Mouse (Mus musculus): ENCODE results near the gene Igll1. TPM values are rescaled to one million over a fixed set of nuclear protein-coding genes. Genes with fewer than 3 reads are reported as not detected.

The Igll1 gene
- polyA plus RNA-seq, 1 experiment from 2014 or later: not detected

- Histone ChIP-seq H3K27ac (ENCODE audit: low read depth, low read length) (no peak overlapping the region), H3K4me3 (ENCODE audit: low read depth, low read length) (no peak overlapping the region), H3K9me3 (ENCODE audit: control insufficient read depth) (no peaks in the 10 kb centered on the region), H3K9ac (ENCODE audit: low read depth, low read length) (no peak overlapping the region), H3K4me1 (replicated peaks; ENCODE audit: control insufficient read depth, insufficient read depth, low read length) (no peaks in the 10 kb centered on the region), H3K4me2 (replicated peaks; ENCODE audit: low read depth) (no peak overlapping the region), H3K36me3 (ENCODE audit: control insufficient read depth, insufficient read depth) (no peaks in the 10 kb centered on the region), H3K27me3 (replicated peaks; ENCODE audit: control insufficient read depth, insufficient read depth, low read length) (no peaks in the 10 kb centered on the region)
- TF ChIP-seq CTCF (IDR thresholded peaks at IDR 0.05; ENCODE audit: low read depth): no peak
- 91% methylated on average over 2 of the region's 2 CpGs for WGBS
- ATAC-seq: no peak
Observed at GRCm38 (mm10) chr16:16826223-16826622, 37.6 kb downstream of the Igll1 start.

- 54% methylated on average over 5 of the region's 5 CpGs for WGBS
- Histone ChIP-seq H3K9ac (ENCODE audit: low read depth, low read length) (no peak overlapping the region), H3K27ac (ENCODE audit: low read depth, low read length) (no peak overlapping the region), H3K36me3 (ENCODE audit: control insufficient read depth, insufficient read depth) (no peaks in the 10 kb centered on the region), H3K27me3 (replicated peaks; ENCODE audit: control insufficient read depth, insufficient read depth, low read length) (no peaks in the 10 kb centered on the region), H3K9me3 (ENCODE audit: control insufficient read depth) (no peaks in the 10 kb centered on the region), H3K4me2 (replicated peaks; ENCODE audit: low read depth) (no peak overlapping the region), H3K4me3 (ENCODE audit: low read depth, low read length) (no peak overlapping the region), H3K4me1 (replicated peaks; ENCODE audit: control insufficient read depth, insufficient read depth, low read length) (no peaks in the 10 kb centered on the region)
- no peak for TF ChIP-seq CTCF (IDR thresholded peaks at IDR 0.05; ENCODE audit: low read depth)
- no peak for ATAC-seq
Observed at GRCm38 (mm10) chr16:16825476-16825875, 38.3 kb downstream of the Igll1 start.

Other genes starting within 250 kb of the Igll1 start
- gene Olfr19, start 187.6 kb downstream of the Igll1 start, polyA plus RNA-seq (2015; fragmentation: Nextera tagmentation; extraction: Ambion mirVana): not detected in 2 replicates
- gene Spag6l, start 34.5 kb downstream of the Igll1 start, polyA plus RNA-seq (2015; fragmentation: Nextera tagmentation; extraction: Ambion mirVana): 0.12 and 0.21 TPM in 2 replicates
- gene Top3b, start 6.8 kb upstream of the Igll1 start, polyA plus RNA-seq (2015; fragmentation: Nextera tagmentation; extraction: Ambion mirVana): 24.3 and 25.1 TPM in 2 replicates
- 0.73 and 1.5 TPM in 2 replicates for gene Vpreb1, start 6.9 kb upstream of the Igll1 start, polyA plus RNA-seq (2015; fragmentation: Nextera tagmentation; extraction: Ambion mirVana)
- gene Ppm1f, start 32.5 kb upstream of the Igll1 start, polyA plus RNA-seq (2015; fragmentation: Nextera tagmentation; extraction: Ambion mirVana): 4.7 and 4.8 TPM in 2 replicates
- gene Mapk1, start 119.4 kb upstream of the Igll1 start, polyA plus RNA-seq (2015; fragmentation: Nextera tagmentation; extraction: Ambion mirVana): 86.6 and 88.6 TPM in 2 replicates
- 3.4 and 3.6 TPM in 2 replicates for gene Ypel1, start 205.7 kb upstream of the Igll1 start, polyA plus RNA-seq (2015; fragmentation: Nextera tagmentation; extraction: Ambion mirVana)
- 71.9 and 78.7 TPM in 2 replicates for gene Ppil2, start 247.3 kb upstream of the Igll1 start, polyA plus RNA-seq (2015; fragmentation: Nextera tagmentation; extraction: Ambion mirVana)

Measured in intestine, postnatal 0 days (tissue).